9 mouse cellular contexts compared by ENCODE assay signal in genomic region chr12:99644966-99645365, GRCm38 (mm10).
DNase-seq lines count a peak whose midpoint lies in the region; ATAC-seq lines count a peak whose summit lies in the region.
"Had no signal": no experiment of that assay in that cellular context is flagged by ENCODE, and none has a peak within 500 bp of the region (broad histone marks: within the 10 kb centered on the region; RNA-seq: fewer than 3 reads in every experiment).

No protein-coding gene starts in this region.

- H3K36me3 ChIP-seq in lung, embryonic 15.5 days = no peaks in the 10 kb centered on the region
- no peaks in the 10 kb centered on the region for H3K36me3 ChIP-seq in limb, embryonic 13.5 days

- H3K27ac ChIP-seq in lung, embryonic 15.5 days = no peak overlapping the region
- no peak overlapping the region for H3K27ac ChIP-seq in limb, embryonic 13.5 days

- ATAC-seq in cerebellum, adult (ENCODE audit: insufficient number of reproducible peaks, low FRiP score, low TSS enrichment) = peak; percentile 78; the same call in 1 of the 2 replicates
- peak; percentile 91 for ATAC-seq in lung, embryonic 15.5 days (ENCODE audit: borderline replicate concordance, extremely low read depth, low FRiP score, low TSS enrichment)
- ATAC-seq in limb, embryonic 13.5 days (ENCODE audit: low FRiP score, low read depth) = peak; percentile 86
- 0 out of 2 replicates have a peak, but pooled peaks have one; percentile 36 for ATAC-seq in neutrophil, adult 5-6 weeks (ENCODE audit: extremely low read depth, insufficient number of reproducible peaks, low FRiP score, poor library complexity, severe bottlenecking)

- DNase-seq in cerebellum, postnatal 36 days = no peak
- no peak for DNase-seq in lung, adult 18-20 months
- no peak for DNase-seq in urinary bladder, postnatal 14 days (ENCODE audit: low spot score)
- no peak for DNase-seq in ovary, adult 18-20 months (ENCODE audit: low spot score)

- 91% methylated on average over 37 of the region's 37 CpGs for WGBS in lung, embryonic 15.5 days
- 91% methylated on average over 37 of the region's 37 CpGs for WGBS in limb, embryonic 13.5 days

- H3K4me2 ChIP-seq in lung, embryonic 15.5 days = no peak overlapping the region
- no peak overlapping the region for H3K4me2 ChIP-seq in limb, embryonic 13.5 days (replicated peaks)

- no peak overlapping the region for H3K9ac ChIP-seq in lung, embryonic 15.5 days
- H3K9ac ChIP-seq in limb, embryonic 13.5 days = no peak overlapping the region

- peaks cover 8% of the 10 kb centered on the region; the same call in 1 of the 2 replicates for H3K9me3 ChIP-seq in lung, embryonic 15.5 days
- peaks cover 42% of the 10 kb centered on the region for H3K9me3 ChIP-seq in limb, embryonic 13.5 days

- H3K4me1 ChIP-seq in lung, embryonic 15.5 days = no peaks in the 10 kb centered on the region
- peaks cover 21% of the 10 kb centered on the region for H3K4me1 ChIP-seq in limb, embryonic 13.5 days

- no peak overlapping the region for H3K4me3 ChIP-seq in lung, embryonic 15.5 days
- H3K4me3 ChIP-seq in limb, embryonic 13.5 days = no peak overlapping the region
- H3K4me3 ChIP-seq: megakaryocyte, embryonic 14.5 days had no signal

- H3K27me3 ChIP-seq in lung, embryonic 15.5 days = no peaks in the 10 kb centered on the region
- no peaks in the 10 kb centered on the region for H3K27me3 ChIP-seq in limb, embryonic 13.5 days
- H3K27me3 ChIP-seq: megakaryocyte, embryonic 14.5 days had no signal

Comparison
In these comparisons a context has a peak if more than half of its experiments do, and no peak if none do; other contexts are left out.
1. ATAC-seq: peak in every context shown above with its lines; median percentile 91 in lung, embryonic 15.5 days; 86 in limb, embryonic 13.5 days; 78 in cerebellum, adult; 36 in neutrophil, adult 5-6 weeks.